Mouse (Mus musculus): ENCODE data around the gene Tmem54.

Tmem54 gene

DNA sequence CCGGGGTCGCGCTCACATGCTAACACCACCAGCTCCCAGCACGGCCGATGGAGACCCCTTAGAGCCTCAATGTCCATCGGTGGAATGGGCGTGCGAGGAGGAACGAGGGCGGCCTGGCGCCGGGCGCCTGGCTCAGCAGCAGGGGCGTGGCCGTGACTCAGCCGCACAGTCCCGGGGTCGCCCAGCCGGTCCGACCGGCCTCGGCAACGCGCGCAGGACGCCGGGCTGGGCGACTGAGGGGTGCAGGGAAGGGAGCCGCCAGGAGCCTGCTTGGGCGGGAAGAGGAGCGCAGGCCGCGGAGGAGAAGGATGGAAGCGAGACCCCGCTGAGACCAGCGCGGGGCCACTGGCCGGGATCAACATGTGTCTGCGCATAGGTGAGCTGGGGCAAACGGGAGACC lies at the start of gene Tmem54:
TSS of gene Tmem54 (plus strand) at position 193 of the 400 bp plus-strand sequence.
- no peak for DNase-seq (ENCODE audit: low read depth, low spot score)

DNA sequence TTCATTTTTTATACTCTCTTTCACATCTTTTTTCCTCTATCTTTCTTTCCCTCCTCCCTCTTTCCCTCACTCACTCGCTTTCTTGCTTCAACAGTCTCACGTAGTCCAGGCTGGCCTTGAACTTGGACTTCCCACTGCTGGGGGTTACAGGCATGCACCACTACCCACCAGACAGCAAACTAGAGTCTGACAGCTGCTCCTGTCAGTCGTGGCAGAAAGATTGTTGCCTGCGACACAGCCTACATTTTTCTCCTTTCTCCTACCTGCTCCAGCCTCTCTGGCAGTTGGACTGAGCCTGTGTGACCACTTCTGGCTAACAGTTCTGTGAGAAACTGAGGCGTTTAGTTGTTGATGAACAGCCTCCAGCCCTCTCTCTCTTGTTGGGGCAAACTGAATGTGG lies 49.8 kb upstream of the Tmem54 start:
- DNase-seq (ENCODE audit: low read depth, low spot score): no peak

GRCm38 (mm10) chr4:129057533-129058206 lies 47.7 kb upstream of the Tmem54 start:
- DNase-seq (ENCODE audit: low read depth, low spot score): peak; percentile 88

DNA sequence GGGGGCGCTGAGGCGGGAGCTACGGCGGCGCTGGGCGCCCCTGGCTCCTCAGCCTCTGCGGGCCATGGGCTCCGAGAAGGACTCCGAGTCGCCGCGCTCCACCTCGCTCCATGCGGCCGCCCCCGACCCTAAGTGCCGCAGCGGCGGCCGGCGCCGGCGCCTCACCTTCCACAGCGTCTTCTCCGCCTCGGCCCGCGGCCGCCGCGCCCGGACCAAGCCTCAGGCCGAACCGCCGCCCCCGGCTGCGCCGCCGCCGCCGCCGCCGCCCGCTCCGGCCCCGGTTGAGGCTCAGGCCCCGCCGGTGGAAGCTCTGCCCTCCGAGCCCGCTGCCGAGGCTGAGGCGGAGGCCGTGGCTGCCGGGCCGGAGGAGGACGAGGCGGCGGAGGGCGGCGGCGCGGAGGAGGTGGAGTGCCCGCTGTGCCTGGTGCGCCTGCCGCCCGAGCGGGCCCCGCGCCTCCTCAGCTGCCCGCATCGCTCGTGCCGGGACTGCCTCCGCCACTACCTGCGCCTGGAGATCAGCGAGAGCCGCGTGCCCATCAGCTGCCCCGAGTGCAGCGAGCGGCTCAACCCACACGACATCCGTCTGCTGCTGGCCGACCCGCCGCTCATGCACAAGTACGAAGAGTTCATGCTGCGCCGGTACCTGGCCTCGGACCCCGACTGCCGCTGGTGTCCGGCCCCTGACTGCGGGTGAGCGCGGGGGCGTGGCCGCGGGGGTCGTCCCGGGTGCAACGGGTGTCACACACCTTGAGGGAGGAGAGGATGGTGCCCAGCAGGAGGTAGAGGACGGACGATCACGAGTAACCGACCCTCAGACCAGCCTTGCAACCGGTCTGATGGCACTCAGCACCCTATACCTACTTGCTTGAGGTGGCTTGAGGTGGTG lies 46.9 kb upstream of the Tmem54 start, which contains the start of gene Rnf19b:
TSS of gene Rnf19b (plus strand) at position 65 of the 886 bp plus-strand sequence.
- no peak for DNase-seq (ENCODE audit: low read depth, low spot score)

DNA sequence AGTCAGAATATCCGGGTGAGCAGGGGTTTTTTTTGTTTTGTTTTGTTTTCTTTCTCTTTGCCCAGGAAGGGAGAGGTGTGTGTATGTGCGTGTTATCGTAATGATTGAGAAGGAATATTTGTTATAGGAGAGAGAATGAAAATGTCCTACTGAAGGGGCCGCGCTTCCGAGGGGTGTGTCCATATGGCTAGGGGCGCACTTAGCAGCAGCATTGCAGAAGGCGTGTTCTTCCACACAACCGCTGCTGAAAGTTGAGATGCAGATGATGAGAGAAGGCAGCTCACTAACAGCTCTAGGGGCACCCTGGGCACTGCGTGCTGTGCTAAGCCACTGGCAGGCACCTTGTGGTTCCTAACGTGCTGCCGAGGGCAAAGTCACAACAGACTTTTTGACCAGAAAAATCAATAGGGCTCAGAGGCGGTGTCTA lies 46.2 kb upstream of the Tmem54 start:
- DNase-seq (ENCODE audit: low read depth, low spot score): no peak

- DNase-seq (ENCODE audit: low read depth, low spot score): no peak
Observed at GRCm38 (mm10) chr4:129059922-129060321, 45.4 kb upstream of the Tmem54 start.

GRCm38 (mm10) chr4:129061486-129061885 lies 43.9 kb upstream of the Tmem54 start:
- no peak for DNase-seq (ENCODE audit: low read depth, low spot score)

DNA sequence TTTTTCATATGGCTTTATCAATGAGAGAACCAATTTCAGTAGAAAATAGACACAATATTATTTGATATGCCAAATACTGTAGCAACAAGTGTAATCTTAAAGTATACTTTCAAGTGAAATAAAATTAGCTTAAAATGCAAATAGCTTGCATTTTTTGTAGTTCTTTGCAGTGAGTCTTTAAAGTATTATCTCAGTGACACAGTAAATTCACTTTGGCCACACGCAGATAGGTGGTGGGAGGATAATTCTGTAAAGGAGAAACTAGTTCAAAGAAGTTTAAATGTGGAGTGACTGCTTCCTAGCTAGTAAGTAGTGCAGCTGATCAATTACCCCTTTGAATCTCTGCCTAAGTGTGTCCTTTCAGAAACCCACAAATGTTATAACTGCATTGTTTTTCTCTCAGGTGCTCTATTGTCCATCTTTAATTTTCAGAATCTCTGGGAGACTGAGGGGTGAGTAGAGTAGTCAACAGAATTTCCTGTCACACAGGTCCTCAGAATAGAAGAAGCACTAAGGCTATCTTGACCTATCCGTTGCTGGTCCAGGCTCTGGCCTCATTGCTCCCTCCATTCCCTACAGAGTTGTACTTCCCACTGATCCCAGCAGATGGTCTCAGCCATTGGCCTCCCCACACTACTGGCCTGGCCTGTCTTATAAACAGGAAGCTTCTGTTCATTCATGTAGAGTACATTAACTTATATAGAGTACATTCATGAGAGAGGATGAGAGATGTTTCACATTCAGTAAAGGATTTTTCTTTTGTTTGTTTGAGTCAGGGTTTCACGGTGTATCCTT lies 42.9 kb upstream of the Tmem54 start:
- no peak for DNase-seq (ENCODE audit: low read depth, low spot score)

DNA sequence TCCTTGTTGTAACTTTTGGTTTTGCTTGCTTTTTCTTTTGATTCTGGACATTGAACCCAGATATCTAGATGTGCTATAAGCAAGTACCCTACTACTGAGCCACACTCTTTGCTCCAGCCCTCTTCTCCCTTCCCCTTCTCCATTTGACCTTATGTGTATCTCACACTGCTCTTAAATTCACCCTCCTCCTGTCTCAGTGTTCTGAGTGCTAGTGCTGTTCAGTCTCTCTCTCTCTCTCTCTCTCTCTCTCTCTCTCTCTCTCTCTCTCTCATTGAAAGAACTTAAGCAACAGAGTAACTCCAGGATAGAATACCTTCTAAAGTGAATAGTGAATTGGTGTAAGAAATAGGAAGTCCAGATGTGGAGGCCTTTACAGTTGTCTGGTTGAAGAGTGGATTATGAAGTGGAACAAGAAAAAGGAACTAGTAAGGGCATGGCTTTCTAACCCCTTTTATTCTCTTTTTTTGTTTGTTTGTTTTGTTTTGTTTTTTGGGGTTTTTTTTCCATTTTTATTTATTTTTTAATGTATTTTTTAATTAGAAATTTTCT lies 39.6 kb upstream of the Tmem54 start:
- DNase-seq (ENCODE audit: low read depth, low spot score): no peak

DNA sequence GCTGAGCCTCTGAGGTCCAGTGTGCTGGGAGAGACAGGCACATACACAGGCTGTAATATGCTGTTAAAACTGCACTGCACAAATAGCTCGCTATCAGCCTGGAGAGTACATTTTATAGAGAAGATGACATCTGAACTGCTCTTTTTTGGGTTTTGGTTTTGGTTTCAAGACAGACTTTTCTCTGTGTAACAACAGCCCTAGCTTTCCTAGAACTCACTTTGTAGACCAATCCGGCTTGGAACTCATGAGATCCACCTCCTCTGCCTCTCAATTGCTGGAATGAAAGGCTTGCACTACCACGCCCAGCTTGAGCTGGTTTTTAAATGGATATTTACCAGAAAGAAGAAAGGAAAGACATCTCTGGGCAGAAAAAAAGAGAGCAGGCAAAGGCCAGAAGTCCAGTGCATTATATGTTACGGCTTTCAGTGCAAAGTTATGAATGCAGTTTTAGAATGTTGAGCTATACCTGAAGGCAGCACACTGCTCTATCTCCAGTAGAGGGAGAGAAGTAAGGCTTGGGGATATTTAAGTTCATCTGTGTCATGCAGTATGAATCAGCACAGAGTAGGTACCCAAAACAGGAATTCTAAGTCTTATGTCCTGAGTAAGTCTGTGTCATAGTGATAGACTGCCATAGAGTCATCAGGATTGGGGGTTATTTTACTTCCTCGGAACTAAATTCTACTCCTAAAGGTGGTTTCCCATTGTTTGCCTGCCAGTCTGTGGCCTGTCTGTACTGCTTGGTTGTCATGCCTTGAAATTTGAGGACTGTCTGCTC lies 37.5 kb upstream of the Tmem54 start:
- DNase-seq (ENCODE audit: low read depth, low spot score): no peak

- no peak for DNase-seq (ENCODE audit: low read depth, low spot score)
Observed at GRCm38 (mm10) chr4:129068848-129069247, 36.5 kb upstream of the Tmem54 start.

GRCm38 (mm10) chr4:129079126-129079525 lies 26.2 kb upstream of the Tmem54 start:
- DNase-seq (ENCODE audit: low read depth, low spot score): no peak

- DNase-seq (ENCODE audit: low read depth, low spot score): no peak
Observed at GRCm38 (mm10) chr4:129081041-129081440, 24.3 kb upstream of the Tmem54 start.

DNA sequence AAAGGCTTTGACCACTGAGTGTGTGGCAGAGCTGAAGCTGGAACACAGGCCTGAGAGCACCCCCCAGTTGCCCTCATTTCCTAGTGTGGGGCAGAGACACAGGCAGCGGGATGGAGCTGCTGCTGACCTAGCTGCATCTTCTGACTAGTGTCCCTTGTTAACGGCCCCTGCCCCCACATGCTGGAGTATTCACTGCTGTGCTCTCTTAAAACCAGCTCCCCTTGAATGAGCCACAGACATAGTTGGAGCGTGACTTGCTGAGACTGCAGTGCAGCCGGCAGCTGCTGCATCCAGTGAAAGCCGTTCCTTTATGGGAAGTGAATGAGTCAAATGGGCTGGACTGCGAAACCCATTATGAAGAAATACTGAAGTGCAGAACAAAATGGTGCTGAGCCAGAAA lies 23.8 kb upstream of the Tmem54 start:
- no peak for DNase-seq (ENCODE audit: low read depth, low spot score)

- no peak for DNase-seq (ENCODE audit: low read depth, low spot score)
Observed at GRCm38 (mm10) chr4:129081939-129082338, 23.4 kb upstream of the Tmem54 start.

DNA sequence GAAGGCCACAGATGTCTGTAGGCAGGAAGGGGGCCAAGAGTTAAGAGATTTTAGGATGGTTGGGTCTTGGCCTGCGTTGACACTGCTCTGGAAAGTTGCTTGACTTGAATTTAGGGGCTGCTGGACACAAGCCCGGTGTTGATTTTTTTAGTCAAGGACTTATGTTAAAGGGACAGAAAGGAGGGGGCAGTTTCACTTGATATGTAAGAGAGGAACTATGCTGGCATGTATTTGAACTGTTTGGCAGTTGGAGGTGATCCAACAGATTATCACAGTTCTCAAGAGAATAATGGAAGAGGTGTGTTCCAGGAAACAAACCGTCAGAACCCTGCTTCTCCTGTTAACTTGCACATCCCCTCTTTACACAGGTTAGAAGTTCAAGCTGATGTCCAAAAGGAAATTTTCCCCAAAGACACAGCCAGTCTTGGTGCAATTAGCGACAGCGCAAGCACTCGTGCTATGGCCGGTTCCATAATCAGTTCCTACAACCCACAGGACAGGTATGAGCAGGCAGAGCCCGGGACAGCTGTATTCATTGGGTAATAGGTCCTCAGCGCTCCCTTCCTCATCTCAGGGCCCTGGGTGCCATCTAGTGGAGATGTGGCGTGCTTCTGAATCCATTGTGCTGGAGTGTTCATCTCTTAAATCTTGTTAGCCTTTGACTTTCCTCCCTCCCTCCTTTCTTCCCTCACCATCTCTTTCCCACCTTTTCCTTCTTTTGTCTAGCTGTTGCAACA lies 22.8 kb upstream of the Tmem54 start:
- DNase-seq (ENCODE audit: low read depth, low spot score): no peak

GRCm38 (mm10) chr4:129084896-129085295 lies 20.5 kb upstream of the Tmem54 start:
- DNase-seq (ENCODE audit: low read depth, low spot score): no peak

- no peak for DNase-seq (ENCODE audit: low read depth, low spot score)
Observed at GRCm38 (mm10) chr4:129086078-129086477, 19.3 kb upstream of the Tmem54 start.

- DNase-seq (ENCODE audit: low read depth, low spot score): no peak
Observed at GRCm38 (mm10) chr4:129087850-129088249, 17.5 kb upstream of the Tmem54 start.

GRCm38 (mm10) chr4:129095276-129095675 lies 10.1 kb upstream of the Tmem54 start:
- DNase-seq (ENCODE audit: low read depth, low spot score): no peak

Data from WW6 (cell line).